Mouse (Mus musculus) retina, postnatal 1 day (tissue): ENCODE measurements around the gene Lrrc23.

Experiments used
- DNase-seq: peaks from one replicate; pipeline ENCODE4 v3.0.0-alpha.2; 2012

Lrrc23 gene

DNA sequence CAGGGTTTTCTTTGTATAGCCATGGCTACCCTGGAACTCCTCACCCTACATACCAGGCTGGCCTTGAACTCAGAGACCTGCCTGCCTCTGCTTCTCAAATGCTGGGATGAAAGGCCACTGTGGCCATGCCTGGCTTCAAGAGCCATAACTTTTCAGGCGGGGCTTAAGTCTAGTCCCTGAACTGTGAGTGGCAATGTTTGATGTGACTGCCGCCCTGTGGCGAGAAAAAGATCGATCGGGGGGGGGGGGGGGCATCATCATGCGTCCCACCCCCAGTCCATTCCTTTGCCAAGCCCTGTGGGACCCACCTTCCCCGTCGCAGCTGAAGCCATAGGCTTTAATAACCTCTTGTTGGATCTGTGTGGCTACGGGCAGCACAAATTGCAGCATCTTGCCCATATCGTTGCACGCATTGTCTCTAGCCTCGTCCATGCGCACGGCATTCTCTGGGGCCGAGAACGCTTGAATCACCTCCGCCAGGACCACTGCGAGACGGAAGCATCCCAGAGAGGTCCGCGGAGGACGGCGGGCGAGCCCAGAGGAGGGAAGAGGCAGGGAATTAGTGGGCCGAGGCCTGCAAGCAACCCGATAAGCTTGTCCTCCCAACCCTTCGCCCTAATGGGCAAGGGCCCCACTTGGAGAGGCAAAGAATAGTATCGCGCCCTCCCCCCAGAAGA lies 39.2 kb downstream of the Lrrc23 start:
- DNase-seq = no peak

DNA sequence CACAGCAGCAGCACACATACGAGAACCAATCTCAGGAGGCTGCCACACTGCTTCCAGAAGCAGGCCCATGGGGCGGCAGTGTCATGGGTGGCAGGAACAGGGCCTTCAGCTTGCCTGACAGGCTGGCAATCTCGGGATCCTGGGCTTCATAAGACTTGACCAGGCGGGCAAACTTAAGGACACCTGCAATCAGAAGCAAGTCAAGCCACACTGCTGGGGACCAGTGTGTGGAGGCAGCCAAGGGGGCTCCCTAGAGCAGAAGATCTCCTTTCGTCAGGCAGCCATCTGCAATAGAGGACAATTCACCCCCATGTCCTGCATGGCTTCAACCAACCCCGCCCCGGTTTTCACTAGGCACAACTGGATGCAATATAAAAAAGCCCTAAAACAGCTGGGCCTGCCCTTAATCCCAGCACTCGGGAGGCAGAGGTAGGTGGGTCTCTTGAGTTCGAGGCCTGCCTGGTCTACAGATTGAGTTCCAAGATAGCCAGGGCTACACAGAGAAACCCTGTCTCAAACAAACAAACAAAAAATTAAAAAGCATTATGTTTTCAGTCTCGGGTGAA lies 40.2 kb downstream of the Lrrc23 start:
- no peak for DNase-seq

DNA sequence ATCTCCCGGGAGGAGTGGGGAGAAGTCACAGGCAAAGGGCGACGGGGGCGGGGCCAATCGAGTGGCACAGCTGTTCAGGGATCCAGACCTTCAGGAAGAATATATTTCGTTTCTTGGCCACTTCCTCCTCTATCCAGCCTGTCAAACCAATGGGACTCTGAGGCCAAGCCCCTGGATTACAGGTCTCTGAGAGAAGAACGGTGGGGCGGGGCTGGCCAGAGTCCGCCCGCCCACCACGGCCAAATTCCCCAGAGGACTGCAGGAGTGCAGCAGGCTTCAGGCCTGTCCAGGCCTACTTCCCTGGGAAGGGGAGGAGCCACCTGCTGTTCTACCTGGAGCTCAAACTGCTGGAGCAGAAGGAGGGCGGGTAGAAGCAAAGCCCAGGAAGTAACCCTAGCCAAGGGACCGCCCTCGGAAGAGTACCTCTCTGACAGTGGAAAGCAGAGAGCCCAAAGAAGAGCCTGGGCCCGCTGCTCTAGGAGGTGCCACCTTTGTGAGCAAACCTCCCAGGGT lies 41.0 kb downstream of the Lrrc23 start, which contains the start of gene Ptpn6:
TSS of gene Ptpn6 (minus strand) at position 204 of the 513 bp plus-strand sequence.
- DNase-seq = no peak

DNA sequence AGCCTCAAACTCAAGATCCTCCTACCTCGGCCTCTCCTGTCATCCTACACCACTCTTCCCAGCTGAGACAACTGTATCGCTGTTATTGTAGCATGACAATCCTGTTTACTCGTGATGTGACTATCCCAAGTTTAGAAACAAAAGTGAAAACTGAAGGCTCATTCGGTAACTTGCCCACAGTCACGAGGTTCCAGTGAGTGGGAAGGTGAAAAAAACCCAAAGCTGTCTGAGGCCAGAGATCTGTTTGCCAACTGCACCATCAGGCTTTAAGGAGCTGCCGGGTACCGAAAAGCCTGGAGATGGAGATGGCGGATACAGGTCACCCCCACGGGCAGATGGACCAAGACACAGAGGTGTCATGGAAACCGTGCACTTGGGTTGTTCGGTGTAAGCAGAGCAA lies 42.5 kb downstream of the Lrrc23 start:
- DNase-seq = no peak

DNA sequence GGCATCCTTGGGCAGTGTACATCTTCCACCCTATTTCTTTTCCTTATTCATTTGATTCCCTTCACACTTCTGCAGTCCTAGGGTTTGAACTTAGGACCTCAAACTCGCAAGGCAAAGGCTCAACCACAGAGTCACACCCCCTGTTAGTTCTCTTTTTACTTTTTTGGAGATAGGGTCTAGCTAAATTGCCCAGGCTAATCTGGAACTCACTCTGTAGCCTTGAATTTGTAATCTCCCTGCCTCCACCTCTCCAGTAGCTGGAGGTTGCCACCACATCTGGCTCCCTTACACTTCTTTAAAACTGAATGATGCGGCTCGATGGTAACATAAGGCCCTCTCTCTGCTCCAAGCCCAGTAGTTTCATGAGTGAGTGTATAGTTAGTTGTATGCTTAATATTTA lies 45.1 kb downstream of the Lrrc23 start:
- DNase-seq = no peak

DNA sequence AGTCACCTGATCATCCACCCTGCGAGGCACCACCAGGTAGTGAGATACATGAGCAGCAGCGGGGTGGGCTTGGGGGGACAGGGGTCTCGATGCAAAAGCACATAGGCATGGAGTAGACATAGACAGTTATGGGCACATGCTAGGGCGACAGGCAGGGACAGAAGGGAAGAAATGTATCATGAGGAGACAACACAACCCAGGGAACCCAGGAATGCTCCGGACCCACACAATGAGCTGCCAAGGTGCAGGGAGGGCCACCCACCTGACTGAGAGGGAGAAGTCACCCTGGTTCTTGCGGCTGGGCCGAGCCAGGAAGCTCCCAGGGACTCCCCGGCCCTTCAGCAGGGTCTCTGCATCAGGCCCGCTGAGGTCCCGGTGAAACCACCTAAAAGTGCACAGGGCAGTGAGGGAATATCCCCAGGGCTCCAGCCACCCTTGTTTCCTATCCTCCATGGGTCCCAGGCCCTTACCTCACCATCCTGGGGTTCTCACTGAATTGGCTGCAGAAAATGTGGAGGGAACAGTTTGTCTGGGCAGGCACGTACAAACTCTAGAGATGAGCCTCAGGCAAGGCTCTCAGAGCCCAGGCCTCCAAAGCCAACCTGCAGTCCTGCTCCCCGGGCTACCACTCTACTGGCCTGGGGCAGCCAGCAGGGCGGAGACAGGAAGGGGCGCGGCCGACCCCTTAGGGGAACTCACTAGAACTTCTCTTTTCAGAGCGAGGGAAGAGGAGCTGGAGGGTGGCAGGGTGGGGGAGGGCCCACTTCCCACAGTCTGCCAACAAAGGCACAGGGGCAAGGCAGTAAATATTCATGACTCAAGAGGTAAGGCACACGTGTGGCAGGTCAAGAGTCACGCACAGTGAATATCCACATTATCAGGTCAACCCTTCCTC lies 46.8 kb downstream of the Lrrc23 start:
- no peak for DNase-seq

DNA sequence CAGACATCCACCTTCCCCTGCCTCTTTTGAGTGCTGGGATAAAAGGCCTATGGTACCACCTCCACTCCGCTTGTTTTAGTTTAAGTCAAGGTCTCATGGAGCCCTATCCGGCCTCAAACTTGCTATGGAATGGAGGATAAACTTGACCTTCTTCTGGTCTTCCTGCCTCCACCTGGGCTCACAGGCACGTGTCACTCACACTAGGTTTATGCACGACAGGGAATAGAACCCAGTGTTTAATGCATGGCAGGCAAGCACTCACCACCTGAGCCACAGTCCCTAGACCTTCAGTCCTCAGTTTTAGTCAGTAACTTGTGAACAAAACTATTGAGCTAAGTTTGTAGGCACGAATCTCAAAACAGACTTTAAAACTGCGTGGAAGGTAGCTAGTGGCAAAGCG lies 48.5 kb downstream of the Lrrc23 start:
- no peak for DNase-seq

DNA sequence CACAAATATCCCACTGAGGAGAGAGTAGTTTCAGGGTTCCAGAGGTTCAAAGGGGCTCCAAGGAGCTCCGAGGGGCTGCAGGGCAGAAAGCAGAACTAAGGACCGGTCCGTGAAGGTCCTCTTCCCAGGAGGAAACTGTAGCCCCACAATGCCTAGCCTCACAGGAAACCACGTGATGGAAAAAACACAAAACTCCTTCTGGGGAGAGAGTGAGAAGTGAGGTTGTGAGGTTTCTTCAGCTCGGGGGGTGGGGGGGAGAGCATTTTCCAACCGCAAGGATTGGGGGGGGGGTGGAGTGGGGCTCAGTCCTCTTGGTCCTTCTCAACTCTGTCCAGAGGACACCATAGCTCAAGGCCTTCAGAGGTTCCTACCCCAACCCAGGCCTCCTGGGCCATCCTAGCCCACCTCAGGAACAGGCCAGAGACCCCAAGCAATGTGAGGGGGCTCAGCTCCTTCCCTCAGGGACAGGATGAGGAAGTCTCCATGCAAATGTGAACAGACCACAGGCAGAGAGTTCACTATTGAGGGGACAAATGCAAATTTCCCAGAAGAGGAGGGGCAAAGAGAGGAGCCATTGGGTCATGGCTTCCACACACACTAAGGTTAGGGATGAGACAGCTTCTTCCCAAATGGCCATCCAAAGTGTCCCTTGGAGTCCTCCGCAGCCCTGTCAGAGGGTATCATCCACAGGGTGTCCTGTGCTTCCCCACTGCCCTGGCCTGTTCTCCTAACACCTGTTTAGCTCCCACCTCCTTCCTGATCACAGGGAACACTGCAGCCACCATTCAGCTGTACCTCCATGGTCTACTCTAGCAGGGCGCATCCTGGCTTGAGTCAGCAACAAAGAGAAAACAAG lies 49.4 kb downstream of the Lrrc23 start:
- DNase-seq = no peak

DNA sequence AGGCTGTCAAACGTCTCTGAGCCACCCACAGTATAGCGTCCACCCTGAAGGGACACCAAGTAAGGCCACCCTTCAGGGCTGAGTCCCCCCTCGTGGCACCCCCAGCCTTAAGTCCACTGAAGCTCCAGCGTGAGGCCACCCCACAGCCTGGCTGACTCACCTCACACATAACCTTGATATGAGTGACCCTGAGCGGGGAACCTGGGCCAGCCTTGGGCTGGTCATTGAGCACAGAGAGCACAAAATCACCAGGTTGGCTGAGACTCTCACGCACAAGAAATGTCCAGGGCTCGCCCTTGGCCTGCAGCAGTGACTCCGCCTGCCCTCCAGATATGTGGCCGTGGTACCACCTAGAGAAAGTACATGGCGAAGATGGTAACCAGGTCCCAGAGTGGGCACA lies 50.9 kb downstream of the Lrrc23 start:
- no peak for DNase-seq

DNA sequence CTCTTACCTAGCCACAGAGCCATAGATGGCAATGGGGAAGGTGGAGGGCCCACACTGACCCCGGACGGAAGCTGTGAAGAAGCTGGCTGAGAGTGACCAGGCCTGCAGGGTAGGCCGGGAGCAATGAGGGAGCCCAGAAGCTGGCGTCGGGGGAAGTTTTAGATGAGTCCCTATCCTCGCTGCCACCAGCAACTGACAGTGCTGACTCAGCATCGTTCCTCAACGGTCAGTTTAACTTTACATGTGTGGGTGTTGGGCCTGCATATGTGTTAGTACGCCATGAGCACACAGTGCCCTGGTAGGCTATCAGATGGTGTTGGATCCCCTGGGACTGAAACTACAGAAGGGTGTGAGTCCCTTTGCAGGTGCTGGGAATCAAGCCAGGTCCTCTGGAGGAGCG lies 55.1 kb downstream of the Lrrc23 start:
- DNase-seq = no peak

DNA sequence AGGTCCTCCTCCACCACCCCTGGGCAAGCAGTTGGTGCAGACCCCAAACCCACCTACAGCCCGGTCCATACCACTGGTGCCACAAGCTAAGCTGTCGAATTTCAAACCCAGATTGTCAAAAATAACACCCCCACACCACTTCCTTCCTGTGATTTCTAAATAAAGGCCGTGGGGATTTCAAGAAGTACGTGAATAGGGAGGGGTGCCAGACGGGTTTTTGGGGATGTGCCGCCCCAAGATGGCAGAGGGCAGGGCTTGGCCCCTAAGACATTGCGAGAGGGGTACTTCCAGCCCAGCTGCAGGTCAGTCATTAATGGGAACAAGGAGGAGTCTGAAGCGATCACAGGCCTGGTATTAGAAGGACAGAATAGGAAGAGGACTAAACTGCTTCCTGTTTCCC lies 56.0 kb downstream of the Lrrc23 start:
- DNase-seq = no peak

DNA sequence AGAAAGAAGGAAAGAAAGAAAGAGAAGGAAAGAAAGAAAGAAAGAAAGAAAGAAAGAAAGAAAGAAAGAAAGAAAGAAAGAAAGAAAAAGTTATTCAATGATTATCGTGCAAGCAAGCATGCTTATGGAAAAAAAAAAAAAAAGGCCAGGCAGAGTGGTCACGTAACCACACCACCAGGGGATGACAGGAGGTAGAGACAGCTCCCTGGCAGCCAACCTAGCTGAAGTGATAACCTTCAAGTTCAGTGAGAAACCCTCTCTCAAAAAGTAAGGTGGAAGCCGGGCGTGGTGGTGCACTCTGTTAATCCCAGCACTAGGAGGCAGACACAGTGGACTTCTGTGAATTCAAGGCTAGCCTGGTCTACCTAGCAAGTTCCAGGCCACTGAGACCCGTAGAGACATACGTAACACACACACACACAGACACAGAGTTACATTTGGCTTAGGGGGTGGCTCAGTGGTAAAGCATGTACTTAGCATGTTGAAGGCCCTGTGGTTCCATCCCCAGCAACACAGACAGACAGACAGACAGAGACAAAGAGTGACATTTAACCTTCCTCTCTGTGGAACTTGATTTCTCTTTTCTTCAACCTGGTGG lies 56.6 kb downstream of the Lrrc23 start:
- DNase-seq = no peak

DNA sequence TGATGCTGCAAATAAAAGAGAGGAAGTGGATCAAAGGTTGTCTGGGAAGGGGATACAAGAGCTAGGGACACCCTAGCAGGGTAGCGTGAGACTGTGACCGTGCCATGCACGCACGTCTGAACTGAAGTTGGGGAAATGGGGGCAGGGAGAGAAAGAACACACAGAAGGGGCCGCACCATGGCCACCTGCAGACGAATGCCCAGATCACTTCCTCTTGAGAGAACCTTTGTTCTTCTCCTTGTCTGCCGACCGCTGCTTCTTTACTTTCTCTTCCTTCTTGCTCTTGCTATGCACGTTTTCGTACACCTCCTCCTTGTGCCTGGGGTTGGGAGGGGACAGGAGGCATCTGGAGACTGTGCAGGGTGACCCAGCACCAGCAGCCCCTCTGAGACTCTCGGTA lies 58.6 kb downstream of the Lrrc23 start:
- no peak for DNase-seq
